Mouse (Mus musculus): Measurements from ENCODE around the gene Fam122a. TPM values are rescaled to one million over a fixed set of nuclear protein-coding genes. Genes with fewer than 3 reads are reported as not detected.

The Fam122a gene
- total and polyA plus RNA-seq, 2 experiments from 2014 or later: 3.9 to 55.1 TPM

GRCm38 (mm10) chr19:24511939-24512338, 34.8 kb upstream of the Fam122a start:
- DNase-seq (ENCODE audit: low spot score) (no peak), ATAC-seq (ENCODE audit: insufficient read depth, low read depth) (no peak)
- TF ChIP-seq CTCF (IDR thresholded peaks at IDR 0.05; ENCODE audit: low read depth) (no peak), EP300 (IDR thresholded peaks at IDR 0.05; ENCODE audit: low read depth) (no peak)
- WGBS: 82% methylated on average over 7 of the region's 7 CpGs
- H3K27ac ChIP-seq (ENCODE audit: low read depth): no peak overlapping the region
- no peaks in the 10 kb centered on the region for H3K27me3 ChIP-seq (ENCODE audit: control insufficient read depth, insufficient read depth, low read length)
- H3K9ac ChIP-seq (replicated peaks; ENCODE audit: low read depth, low read length): no peak overlapping the region
- no peaks in the 10 kb centered on the region for H3K36me3 ChIP-seq (replicated peaks; ENCODE audit: control insufficient read depth, insufficient read depth, low read length)
- H3K4me3 ChIP-seq (ENCODE audit: low read depth, low read length): no peak overlapping the region
- H3K9me3 ChIP-seq (replicated peaks; ENCODE audit: control insufficient read depth, low read length): no peaks in the 10 kb centered on the region
- H3K4me1 ChIP-seq (ENCODE audit: control insufficient read depth, insufficient read depth): peaks cover 27% of the 10 kb centered on the region
- H3K4me2 ChIP-seq (ENCODE audit: low read depth, low read length): no peak overlapping the region

GRCm38 (mm10) chr19:24509391-24509790, 32.2 kb upstream of the Fam122a start:
- ATAC-seq (ENCODE audit: insufficient read depth, low read depth) (no peak), DNase-seq (ENCODE audit: low spot score) (no peak)
- Histone ChIP-seq H3K9me3 (replicated peaks; ENCODE audit: control insufficient read depth, low read length) (no peaks in the 10 kb centered on the region), H3K4me1 (ENCODE audit: control insufficient read depth, insufficient read depth) (peaks cover 28% of the 10 kb centered on the region), H3K27me3 (ENCODE audit: control insufficient read depth, insufficient read depth, low read length) (no peaks in the 10 kb centered on the region), H3K4me2 (ENCODE audit: low read depth, low read length) (no peak overlapping the region), H3K36me3 (replicated peaks; ENCODE audit: control insufficient read depth, insufficient read depth, low read length) (no peaks in the 10 kb centered on the region), H3K9ac (replicated peaks; ENCODE audit: low read depth, low read length) (no peak overlapping the region), H3K27ac (ENCODE audit: low read depth) (no peak overlapping the region), H3K4me3 (ENCODE audit: low read depth, low read length) (no peak overlapping the region)
- TF ChIP-seq CTCF (IDR thresholded peaks at IDR 0.05; ENCODE audit: low read depth) (no peak), EP300 (IDR thresholded peaks at IDR 0.05; ENCODE audit: low read depth) (no peak)
- WGBS: 57% methylated on average over 6 of the region's 6 CpGs

DNA sequence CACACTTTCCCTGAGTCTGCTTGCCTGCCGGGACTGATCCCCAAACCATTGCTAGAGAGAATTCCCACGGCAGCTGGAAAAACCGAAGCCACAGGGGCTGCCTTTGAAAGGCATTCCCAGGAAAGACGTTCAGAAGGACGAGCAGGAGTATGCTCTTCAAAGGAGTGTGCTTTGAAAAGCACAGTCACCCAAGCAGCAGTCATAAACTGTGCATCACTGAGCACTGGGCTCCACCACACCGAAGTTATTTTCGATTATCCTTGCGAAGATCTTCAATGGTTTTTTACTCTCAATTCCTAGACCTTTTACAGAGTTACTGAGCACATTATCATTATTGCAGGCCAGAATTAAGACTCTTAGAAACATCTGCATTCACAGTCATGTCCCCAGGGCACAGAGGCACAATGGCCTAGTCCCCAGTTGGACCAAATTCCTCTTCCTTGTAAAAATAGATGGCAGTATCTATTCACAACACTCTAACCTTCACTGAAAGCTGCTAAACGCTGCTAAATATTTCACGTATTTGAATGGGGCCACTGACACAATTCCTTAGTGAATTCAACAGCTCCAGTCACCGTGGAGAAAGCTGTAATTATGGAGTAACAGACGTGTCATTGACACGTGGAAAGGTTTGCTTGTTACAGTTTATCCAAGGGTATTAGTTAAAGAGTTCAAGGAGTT, 31.1 kb upstream of the Fam122a start:
- Histone ChIP-seq H3K4me3 (ENCODE audit: low read depth, low read length) (no peak overlapping the region), H3K27me3 (ENCODE audit: control insufficient read depth, insufficient read depth, low read length) (no peaks in the 10 kb centered on the region), H3K36me3 (replicated peaks; ENCODE audit: control insufficient read depth, insufficient read depth, low read length) (no peaks in the 10 kb centered on the region), H3K27ac (ENCODE audit: low read depth) (peak overlapping the region; percentile 9; the same call in 1 of the 2 replicates), H3K9me3 (replicated peaks; ENCODE audit: control insufficient read depth, low read length) (no peaks in the 10 kb centered on the region), H3K4me2 (ENCODE audit: low read depth, low read length) (no peak overlapping the region), H3K9ac (replicated peaks; ENCODE audit: low read depth, low read length) (no peak overlapping the region), H3K4me1 (ENCODE audit: control insufficient read depth, insufficient read depth) (peaks cover 27% of the 10 kb centered on the region)
- ATAC-seq (ENCODE audit: insufficient read depth, low read depth) (no peak; the same call in 1 of the 2 replicates), DNase-seq (ENCODE audit: low spot score) (no peak)
- WGBS: 44% methylated on average over 13 of the region's 13 CpGs
- TF ChIP-seq CTCF (IDR thresholded peaks at IDR 0.05; ENCODE audit: low read depth) (no peak), EP300 (IDR thresholded peaks at IDR 0.05; ENCODE audit: low read depth) (no peak)

- WGBS: 70% methylated on average over 10 of the region's 10 CpGs
- Histone ChIP-seq H3K27me3 (ENCODE audit: control insufficient read depth, insufficient read depth, low read length) (no peaks in the 10 kb centered on the region), H3K4me3 (ENCODE audit: low read depth, low read length) (no peak overlapping the region), H3K4me1 (ENCODE audit: control insufficient read depth, insufficient read depth) (0 out of 2 replicates have a peak, but pooled peaks cover 3% of the 10 kb centered on the region), H3K9ac (replicated peaks; ENCODE audit: low read depth, low read length) (no peak overlapping the region), H3K27ac (ENCODE audit: low read depth) (no peak overlapping the region; the same call in 1 of the 2 replicates), H3K4me2 (ENCODE audit: low read depth, low read length) (no peak overlapping the region), H3K9me3 (replicated peaks; ENCODE audit: control insufficient read depth, low read length) (no peaks in the 10 kb centered on the region), H3K36me3 (replicated peaks; ENCODE audit: control insufficient read depth, insufficient read depth, low read length) (no peaks in the 10 kb centered on the region)
- TF ChIP-seq CTCF (IDR thresholded peaks at IDR 0.05; ENCODE audit: low read depth): no peak
- no peak for TF ChIP-seq EP300 (IDR thresholded peaks at IDR 0.05; ENCODE audit: low read depth)
- DNase-seq (ENCODE audit: low spot score): no peak
- no peak for ATAC-seq (ENCODE audit: insufficient read depth, low read depth)
Measured at GRCm38 (mm10) chr19:24502736-24503421, 25.7 kb upstream of the Fam122a start.

DNA sequence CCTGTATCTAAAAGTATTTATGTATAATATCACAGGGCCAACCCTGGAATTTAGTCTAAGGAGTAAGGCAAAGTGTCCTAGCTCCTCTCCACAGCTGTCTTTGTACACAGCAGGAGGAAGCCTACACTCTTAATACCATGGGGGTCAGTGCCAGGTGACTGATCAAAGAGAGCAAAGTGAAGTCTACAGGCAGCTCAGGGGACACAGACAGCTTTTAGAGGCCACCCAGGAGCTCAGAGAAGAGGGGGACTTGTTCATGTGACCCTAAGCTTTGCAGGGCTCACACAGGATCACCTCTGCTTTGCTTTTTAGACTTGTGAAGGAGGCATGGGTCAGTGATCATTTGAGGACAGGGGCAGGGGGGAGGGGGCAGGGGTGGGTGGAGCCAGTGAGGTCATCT, 24.4 kb upstream of the Fam122a start:
- Histone ChIP-seq H3K27me3 (ENCODE audit: control insufficient read depth, insufficient read depth, low read length) (no peaks in the 10 kb centered on the region), H3K9ac (replicated peaks; ENCODE audit: low read depth, low read length) (no peak overlapping the region), H3K27ac (ENCODE audit: low read depth) (no peak overlapping the region), H3K9me3 (replicated peaks; ENCODE audit: control insufficient read depth, low read length) (no peaks in the 10 kb centered on the region), H3K36me3 (replicated peaks; ENCODE audit: control insufficient read depth, insufficient read depth, low read length) (no peaks in the 10 kb centered on the region), H3K4me1 (ENCODE audit: control insufficient read depth, insufficient read depth) (peaks cover 11% of the 10 kb centered on the region; the same call in 1 of the 2 replicates), H3K4me3 (ENCODE audit: low read depth, low read length) (no peak overlapping the region), H3K4me2 (ENCODE audit: low read depth, low read length) (no peak overlapping the region)
- ATAC-seq (ENCODE audit: insufficient read depth, low read depth) (no peak), DNase-seq (ENCODE audit: low spot score) (no peak)
- TF ChIP-seq CTCF (IDR thresholded peaks at IDR 0.05; ENCODE audit: low read depth) (no peak), EP300 (IDR thresholded peaks at IDR 0.05; ENCODE audit: low read depth) (no peak)
